ENCODE assay signal across 31 mouse cellular contexts in the genomic region with DNA sequence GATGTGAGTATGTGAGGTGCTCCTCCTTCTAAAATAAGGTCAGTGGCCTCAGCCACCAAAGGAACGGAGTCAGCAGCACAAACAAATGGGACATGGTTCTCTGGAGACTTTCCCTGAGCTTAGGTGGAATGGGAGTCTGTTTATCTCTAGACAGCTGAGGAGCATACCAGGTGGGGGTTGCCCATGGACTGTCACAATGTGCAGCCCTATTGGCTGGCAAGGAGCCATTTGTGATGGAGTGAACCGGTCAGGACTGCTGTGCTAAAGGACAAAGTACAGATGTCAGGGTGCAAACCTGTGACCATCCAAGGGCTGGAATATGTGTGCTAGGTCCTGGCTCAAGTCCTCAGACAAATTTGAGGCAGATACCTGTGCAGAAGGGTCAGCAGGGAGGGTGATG.
A peak's percentile ranks its signal among the peaks of the same experiment; 100 is the strongest.
DNase-seq lines count a peak whose midpoint lies in the region; ATAC-seq and TF ChIP-seq lines count a peak whose summit lies in the region.
"Had no signal": no experiment of that assay in that cellular context is flagged by ENCODE, and none has a peak within 500 bp of the region (broad histone marks: within the 10 kb centered on the region; RNA-seq: fewer than 3 reads in every experiment).

No protein-coding gene starts in this region.

- DNase-seq in kidney, adult 18-20 months = peak; percentile 43
- DNase-seq in kidney, adult 8-10 months = peak; percentile 58 to 62
- DNase-seq in kidney, postnatal 14 days = peak; percentile 42
- DNase-seq in liver, embryonic 14.5 days (ENCODE audit: low read depth in 3 of 3, low spot score in 3 of 3) = peak in 2 of 3 experiments; percentile 12 to 16
- DNase-seq in hindbrain, embryonic 14.5 days (ENCODE audit: low spot score) = no peak
- DNase-seq in layer of hippocampus, postnatal 36 days = no peak
- no peak for DNase-seq in cerebellum, postnatal 36 days
- DNase-seq: adrenal gland, adult 2 months; B cell, adult 2 months; cerebellum, adult 11-12 months; cerebellum, postnatal 10 days; gastrocnemius, postnatal 36 days; heart, postnatal 4 days; layer of hippocampus, adult 9-11 months; right cerebral cortex, adult 18-20 months; right cerebral cortex, postnatal 4 days; thymus, postnatal 36 days had no signal

- no peaks in the 10 kb centered on the region for H3K27me3 ChIP-seq in liver, embryonic 14.5 days (ENCODE audit: control insufficient read depth, insufficient read depth, low read length)
- no peaks in the 10 kb centered on the region for H3K27me3 ChIP-seq in hindbrain, embryonic 14.5 days (ENCODE audit: control insufficient read depth, insufficient read depth, low read length)
- H3K27me3 ChIP-seq: CH12.LX; embryonic facial prominence, embryonic 13.5 days; forebrain, embryonic 12.5 days; intestine, embryonic 15.5 days; limb, embryonic 15.5 days; stomach, embryonic 15.5 days had no signal

- 44% methylated on average over 2 of the region's 2 CpGs for WGBS in liver, embryonic 14.5 days (ENCODE audit: insufficient replicate concordance)
- WGBS in hindbrain, embryonic 14.5 days = 88% methylated on average over 2 of the region's 2 CpGs

- peak; percentile 57; the same call in 1 of the 2 replicates for ATAC-seq in liver, embryonic 14.5 days (ENCODE audit: insufficient read depth)
- ATAC-seq in hindbrain, embryonic 14.5 days (ENCODE audit: low FRiP score) = no peak
- ATAC-seq: hindbrain, embryonic 16.5 days; intestine, embryonic 15.5 days; lung, postnatal 0 days; midbrain, embryonic 16.5 days had no signal

- H3K4me2 ChIP-seq in liver, embryonic 14.5 days (ENCODE audit: low read depth) = no peak overlapping the region
- no peak overlapping the region for H3K4me2 ChIP-seq in hindbrain, embryonic 14.5 days (replicated peaks)
- H3K4me2 ChIP-seq: embryonic facial prominence, embryonic 13.5 days; forebrain, embryonic 12.5 days; intestine, embryonic 15.5 days; limb, embryonic 15.5 days; stomach, embryonic 15.5 days had no signal

- TF ChIP-seq CTCF in liver, embryonic 14.5 days (IDR thresholded peaks at IDR 0.05; ENCODE audit: low read depth) = no peak

- 0 out of 4 replicates have a peak, but pooled peaks cover 0 to 6% of the 10 kb centered on the region in 2 experiments for H3K4me1 ChIP-seq in liver, embryonic 14.5 days (replicated peaks; ENCODE audit: control insufficient read depth in 2 of 2, insufficient read depth in 2 of 2, low read length in 1 of 2)
- H3K4me1 ChIP-seq in hindbrain, embryonic 14.5 days (replicated peaks; ENCODE audit: control insufficient read depth, insufficient read depth, low read length) = no peaks in the 10 kb centered on the region
- H3K4me1 ChIP-seq: embryonic facial prominence, embryonic 13.5 days; forebrain, embryonic 12.5 days; intestine, embryonic 15.5 days; limb, embryonic 15.5 days; midbrain, embryonic 10.5 days; stomach, embryonic 15.5 days had no signal

- H3K27ac ChIP-seq in liver, embryonic 14.5 days = no peak overlapping the region
- no peak overlapping the region for H3K27ac ChIP-seq in hindbrain, embryonic 14.5 days
- H3K27ac ChIP-seq: embryonic facial prominence, embryonic 13.5 days; forebrain, embryonic 12.5 days; intestine, embryonic 15.5 days; left cerebral cortex, adult 2 months; limb, embryonic 15.5 days; midbrain, embryonic 10.5 days; stomach, embryonic 15.5 days had no signal

- no peak overlapping the region for H3K9ac ChIP-seq in liver, embryonic 14.5 days (replicated peaks)
- no peak overlapping the region for H3K9ac ChIP-seq in hindbrain, embryonic 14.5 days
- H3K9ac ChIP-seq: embryonic facial prominence, embryonic 13.5 days; forebrain, embryonic 12.5 days; intestine, embryonic 15.5 days; limb, embryonic 15.5 days; stomach, embryonic 15.5 days had no signal

- no peak for TF ChIP-seq EP300 in liver, embryonic 14.5 days (IDR thresholded peaks at IDR 0.05; ENCODE audit: low read depth)

- no peaks in the 10 kb centered on the region for H3K9me3 ChIP-seq in liver, embryonic 14.5 days (ENCODE audit: control insufficient read depth, low read length)
- no peaks in the 10 kb centered on the region for H3K9me3 ChIP-seq in hindbrain, embryonic 14.5 days (ENCODE audit: control insufficient read depth, low read length)
- H3K9me3 ChIP-seq: embryonic facial prominence, embryonic 13.5 days; forebrain, embryonic 12.5 days; intestine, embryonic 15.5 days; limb, embryonic 15.5 days; midbrain, embryonic 10.5 days; stomach, embryonic 15.5 days had no signal

- H3K4me3 ChIP-seq in liver, embryonic 14.5 days (ENCODE audit: insufficient read depth in 1 of 2, low read depth in 2 of 2, low read length in 2 of 2) = no peak overlapping the region
- H3K4me3 ChIP-seq in hindbrain, embryonic 14.5 days (replicated peaks; ENCODE audit: low read length) = no peak overlapping the region
- H3K4me3 ChIP-seq: embryonic facial prominence, embryonic 13.5 days; erythroblast, embryonic 14.5 days; forebrain, embryonic 12.5 days; intestine, embryonic 15.5 days; left cerebral cortex, adult 2 months; limb, embryonic 15.5 days; midbrain, embryonic 10.5 days; myocyte; stomach, embryonic 15.5 days had no signal

- H3K36me3 ChIP-seq in liver, embryonic 14.5 days (replicated peaks; ENCODE audit: control insufficient read depth, insufficient read depth, low read depth) = no peaks in the 10 kb centered on the region
- H3K36me3 ChIP-seq in hindbrain, embryonic 14.5 days (replicated peaks; ENCODE audit: control insufficient read depth, insufficient read depth) = no peaks in the 10 kb centered on the region
- H3K36me3 ChIP-seq: embryonic facial prominence, embryonic 13.5 days; forebrain, embryonic 12.5 days; G1E; intestine, embryonic 15.5 days; limb, embryonic 15.5 days; midbrain, embryonic 10.5 days; stomach, embryonic 15.5 days had no signal

Comparison
In these comparisons a context has a peak if more than half of its experiments do, and no peak if none do; other contexts are left out.
1. DNase-seq: peak in kidney, adult 18-20 months (single experiment), kidney, adult 8-10 months (2 of 2), kidney, postnatal 14 days (single experiment) and liver, embryonic 14.5 days (2 of 3); none in hindbrain, embryonic 14.5 days (single experiment), layer of hippocampus, postnatal 36 days (0 of 2) and cerebellum, postnatal 36 days (0 of 2).